8 mouse cellular contexts compared by ENCODE assay signal in genomic region chr5:65435806-65436561, GRCm38 (mm10). TPM values are rescaled to one million over a fixed set of nuclear protein-coding genes. Genes with fewer than 3 reads are reported as not detected.
DNase-seq lines count a peak whose midpoint lies in the region; ATAC-seq and TF ChIP-seq lines count a peak whose summit lies in the region.

Ugdh (minus strand) TSS chr5:65435949.

- TF ChIP-seq EP300 in heart, adult 2 months (IDR thresholded peaks at IDR 0.05; ENCODE audit: insufficient read depth, low read depth, low read length) = 0 out of 2 replicates have a peak, but pooled peaks have one; percentile 57

- WGBS in embryonic facial prominence, embryonic 13.5 days = under 1% methylated on average over 51 of the region's 51 CpGs
- WGBS in heart, adult 2 months = under 1% methylated on average over 51 of the region's 51 CpGs
- WGBS in limb, embryonic 13.5 days = 1% methylated on average over 51 of the region's 51 CpGs
- 2% methylated on average over 48 of the region's 51 CpGs for WGBS in midbrain, embryonic 16.5 days

- H3K4me3 ChIP-seq in embryonic facial prominence, embryonic 13.5 days = peak within 1 kb of the TSS; percentile 75
- peak within 1 kb of the TSS; percentile 87 for H3K4me3 ChIP-seq in heart, adult 2 months
- peak within 1 kb of the TSS; percentile 79 for H3K4me3 ChIP-seq in limb, embryonic 13.5 days
- peak within 1 kb of the TSS; percentile 89 for H3K4me3 ChIP-seq in midbrain, embryonic 16.5 days (ENCODE audit: low read depth, low read length)

- DNase-seq in 3134 (ENCODE audit: extremely low read depth, insufficient read length, low spot score) = peak; percentile 100
- DNase-seq in adrenal gland, postnatal 36 days = peak; percentile 99
- DNase-seq in heart, adult 2 months = peak; percentile 97 to 99
- DNase-seq in kidney, adult 8-10 months = peak; percentile 99
- peak; percentile 92 to 96 for DNase-seq in spleen, postnatal 10 days (ENCODE audit: low spot score in 2 of 2)

- H3K4me2 ChIP-seq in embryonic facial prominence, embryonic 13.5 days = peak within 1 kb of the TSS; percentile 75
- peak within 1 kb of the TSS; percentile 77 for H3K4me2 ChIP-seq in limb, embryonic 13.5 days (replicated peaks)
- peak within 1 kb of the TSS; percentile 88 for H3K4me2 ChIP-seq in midbrain, embryonic 16.5 days (ENCODE audit: low read length)

- TF ChIP-seq CTCF in heart, adult 2 months (IDR thresholded peaks at IDR 0.05) = peak; percentile 14; the same call in 1 of the 2 replicates

- H3K27ac ChIP-seq in embryonic facial prominence, embryonic 13.5 days = peak within 1 kb of the TSS; percentile 95
- H3K27ac ChIP-seq in heart, adult 2 months = peak within 1 kb of the TSS; percentile 96
- H3K27ac ChIP-seq in limb, embryonic 13.5 days = peak within 1 kb of the TSS; percentile 92
- peak within 1 kb of the TSS; percentile 86 for H3K27ac ChIP-seq in midbrain, embryonic 16.5 days (ENCODE audit: low read length)

- H3K9ac ChIP-seq in embryonic facial prominence, embryonic 13.5 days = peak within 1 kb of the TSS; percentile 88
- peak within 1 kb of the TSS; percentile 93 for H3K9ac ChIP-seq in heart, adult 2 months (ENCODE audit: low read depth, low read length)
- H3K9ac ChIP-seq in limb, embryonic 13.5 days = peak within 1 kb of the TSS; percentile 84
- H3K9ac ChIP-seq in midbrain, embryonic 16.5 days (ENCODE audit: low read depth, low read length) = peak within 1 kb of the TSS; percentile 84

- peaks cover 14% of the 10 kb centered on the region for H3K4me1 ChIP-seq in embryonic facial prominence, embryonic 13.5 days
- peaks cover 2% of the 10 kb centered on the region; the same call in 1 of the 2 replicates for H3K4me1 ChIP-seq in heart, adult 2 months (ENCODE audit: control insufficient read depth, insufficient read depth, low read length)
- H3K4me1 ChIP-seq in limb, embryonic 13.5 days = peaks cover 23% of the 10 kb centered on the region
- peaks cover 12% of the 10 kb centered on the region for H3K4me1 ChIP-seq in midbrain, embryonic 16.5 days (ENCODE audit: control insufficient read depth, insufficient read depth, low read length)

- no peaks in the 10 kb centered on the region for H3K36me3 ChIP-seq in embryonic facial prominence, embryonic 13.5 days
- no peaks in the 10 kb centered on the region for H3K36me3 ChIP-seq in heart, adult 2 months (ENCODE audit: control insufficient read depth, insufficient read depth, low read length)
- H3K36me3 ChIP-seq in limb, embryonic 13.5 days = peaks cover 2% of the 10 kb centered on the region; the same call in 1 of the 2 replicates
- H3K36me3 ChIP-seq in midbrain, embryonic 16.5 days (ENCODE audit: control insufficient read depth, insufficient read depth, low read length) = no peaks in the 10 kb centered on the region

- no peaks in the 10 kb centered on the region for H3K79me2 ChIP-seq in heart, adult 2 months (replicated peaks; ENCODE audit: control insufficient read depth, insufficient read depth, low read length)

- peak; percentile 97 for TF ChIP-seq POLR2A in heart, adult 2 months (IDR thresholded peaks at IDR 0.05; ENCODE audit: insufficient read depth, low read depth, low read length)

- no peaks in the 10 kb centered on the region for H3K9me3 ChIP-seq in embryonic facial prominence, embryonic 13.5 days
- no peaks in the 10 kb centered on the region for H3K9me3 ChIP-seq in limb, embryonic 13.5 days
- H3K9me3 ChIP-seq in midbrain, embryonic 16.5 days (replicated peaks; ENCODE audit: control insufficient read depth, low read length, poor library complexity, severe bottlenecking) = no peaks in the 10 kb centered on the region

- peak; percentile 95 for ATAC-seq in embryonic facial prominence, embryonic 13.5 days (ENCODE audit: insufficient number of reproducible peaks, insufficient read depth, low FRiP score, low TSS enrichment, low read depth)
- peak; percentile 97 for ATAC-seq in limb, embryonic 13.5 days (ENCODE audit: low FRiP score, low read depth)
- peak; percentile 96 for ATAC-seq in midbrain, embryonic 16.5 days

- no peaks in the 10 kb centered on the region for H3K27me3 ChIP-seq in embryonic facial prominence, embryonic 13.5 days
- H3K27me3 ChIP-seq in heart, adult 2 months (ENCODE audit: control insufficient read depth, insufficient read depth, low read length) = no peaks in the 10 kb centered on the region
- H3K27me3 ChIP-seq in limb, embryonic 13.5 days = no peaks in the 10 kb centered on the region
- no peaks in the 10 kb centered on the region for H3K27me3 ChIP-seq in midbrain, embryonic 16.5 days (ENCODE audit: control insufficient read depth, insufficient read depth, low read depth, low read length)

- intact Hi-C loops in heart, adult 2 months (cut with DNase I) = loop anchor here (1.0 to 5.0 kb wide), 3 partner anchors 45 to 101 kb away; partner anchors contain the start of genes Gm43552, Lias, Rpl9 and Smim14

RNA-seq across cellular contexts. Expression of gene Ugdh, which starts in this region (rescaled TPM):
- total RNA-seq in adrenal gland, postnatal 36 days (2021) = 10 to 100 TPM; 84.3 to 86.2 TPM
- 152 and 179 TPM in 2 replicates for polyA plus RNA-seq in embryonic facial prominence, embryonic 13.5 days (2015; fragmentation: Nextera tagmentation; extraction: Ambion mirVana)
- 10 to 100 TPM; 13.6 to 18.0 TPM for total RNA-seq in heart, adult 2 months (2021)
- polyA plus RNA-seq in heart, adult 2 months (2012; rRNA removed) = 6.1 and 12.7 TPM in 2 replicates
- polyA plus RNA-seq in limb, embryonic 13.5 days (2015; fragmentation: Nextera tagmentation; extraction: Ambion mirVana) = 161 and 165 TPM in 2 replicates
- 44.2 and 46.0 TPM in 2 replicates for polyA plus RNA-seq in midbrain, embryonic 16.5 days (2015; fragmentation: Nextera tagmentation; extraction: Ambion mirVana)

Comparison
In these comparisons a context has a peak if more than half of its experiments do, and no peak if none do; other contexts are left out.
1. Peak in every context shown above with its lines: DNase-seq, ATAC-seq, H3K4me3 ChIP-seq and H3K27ac ChIP-seq.
2. RNA of gene Ugdh (total RNA-seq): 84.3 to 86.2 TPM in adrenal gland, postnatal 36 days; 13.6 to 18.0 TPM in heart, adult 2 months; every median in the first group is over 4 times any median in the second.